Mouse (Mus musculus): Measurements from ENCODE around the gene Cabcoco1.

The Cabcoco1 gene

DNA sequence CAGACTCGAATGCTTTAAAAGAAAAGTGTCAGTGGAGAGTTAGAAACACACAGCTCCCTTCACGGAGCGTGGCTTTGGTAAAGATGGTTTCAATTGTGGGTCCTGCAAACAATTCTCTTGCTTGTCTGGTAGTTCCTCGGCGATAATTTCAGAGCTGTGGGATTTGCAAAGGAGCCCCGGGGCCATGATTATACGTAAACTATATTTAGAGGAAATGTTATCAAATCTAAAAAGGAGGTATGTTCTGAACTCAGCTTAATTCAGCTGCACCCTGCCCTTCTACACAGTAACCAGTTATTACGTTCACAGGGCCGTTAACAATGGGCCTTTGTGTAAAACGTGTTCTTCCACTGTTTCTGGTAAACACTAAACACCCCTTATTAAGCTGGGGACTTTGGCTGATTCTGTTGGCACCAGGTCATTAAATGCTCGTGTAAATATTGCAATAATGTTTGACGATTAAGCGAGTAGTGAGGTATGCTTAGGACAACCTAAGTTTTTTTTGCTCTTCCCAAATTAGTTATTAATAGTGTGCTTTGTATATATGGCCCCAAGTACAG, 106.6 kb downstream of the Cabcoco1 start:
- DNase-seq (ENCODE audit: low spot score in 2 of 2): no peak

GRCm38 (mm10) chr10:68434045-68434639, 107.6 kb downstream of the Cabcoco1 start:
- no peak for DNase-seq (ENCODE audit: low spot score in 2 of 2)

DNA sequence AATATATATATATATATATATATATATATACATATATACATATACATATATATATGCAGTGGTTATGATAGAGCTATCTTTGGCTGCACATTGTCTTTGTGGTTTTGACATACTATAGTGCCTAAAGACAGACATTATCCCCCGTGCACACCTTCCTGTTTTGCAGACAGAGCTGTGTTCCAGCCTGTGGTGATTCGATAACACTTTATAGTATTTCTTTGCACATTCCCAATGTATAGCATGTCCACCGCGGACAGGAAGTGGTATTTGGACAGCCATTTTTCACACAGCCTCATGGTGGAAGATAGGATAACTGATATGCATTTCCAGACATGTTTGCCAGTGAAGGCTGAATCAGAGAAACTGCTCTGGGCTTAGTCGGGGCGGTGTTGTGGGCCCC, 110.3 kb downstream of the Cabcoco1 start:
- DNase-seq (ENCODE audit: low spot score in 2 of 2): no peak

- DNase-seq (ENCODE audit: low spot score in 2 of 2): no peak
Measured at GRCm38 (mm10) chr10:68430929-68431328, 110.8 kb downstream of the Cabcoco1 start.

- DNase-seq (ENCODE audit: low spot score in 2 of 2): peak; percentile 50 to 57
Measured at GRCm38 (mm10) chr10:68420393-68420920, 121.2 kb downstream of the Cabcoco1 start.

GRCm38 (mm10) chr10:68419893-68420292, 121.8 kb downstream of the Cabcoco1 start:
- no peak for DNase-seq (ENCODE audit: low spot score in 2 of 2)

DNA sequence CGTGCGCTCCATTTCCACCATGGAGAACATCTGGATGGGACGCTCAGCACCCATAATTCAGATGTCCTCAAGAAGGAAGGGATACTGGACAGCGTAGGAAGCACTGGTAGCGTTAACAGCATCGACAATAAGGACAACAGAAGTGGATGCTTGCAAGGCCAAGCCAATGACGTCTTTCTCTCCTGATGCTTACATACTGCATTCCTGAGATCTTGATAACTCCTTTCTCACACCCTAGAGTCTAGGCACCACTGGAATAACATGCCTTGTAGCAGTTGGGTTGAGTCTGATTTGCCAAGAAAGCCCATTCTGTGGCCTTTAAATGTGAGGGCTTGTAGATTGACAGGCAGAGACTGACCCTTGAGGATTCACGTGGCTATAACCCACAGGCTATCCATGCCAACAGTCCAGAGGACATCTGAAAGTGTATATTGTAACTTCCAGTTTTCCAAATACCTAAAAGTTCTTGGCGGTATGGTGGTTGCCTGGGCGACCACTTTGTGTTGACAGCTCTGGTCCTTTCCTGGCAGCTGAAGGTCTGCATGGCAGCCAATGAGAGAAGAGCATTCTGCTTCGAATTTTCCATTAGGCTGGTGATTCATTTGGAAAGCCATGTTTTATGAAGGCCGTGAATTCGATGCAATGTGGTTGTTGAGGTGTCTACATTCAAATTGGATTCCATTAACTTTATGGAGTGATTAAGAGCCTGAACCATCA, 124.5 kb downstream of the Cabcoco1 start:
- DNase-seq (ENCODE audit: low spot score in 2 of 2): no peak

- DNase-seq (ENCODE audit: low spot score in 2 of 2): no peak
Measured at GRCm38 (mm10) chr10:68405936-68406335, 135.8 kb downstream of the Cabcoco1 start.

DNA sequence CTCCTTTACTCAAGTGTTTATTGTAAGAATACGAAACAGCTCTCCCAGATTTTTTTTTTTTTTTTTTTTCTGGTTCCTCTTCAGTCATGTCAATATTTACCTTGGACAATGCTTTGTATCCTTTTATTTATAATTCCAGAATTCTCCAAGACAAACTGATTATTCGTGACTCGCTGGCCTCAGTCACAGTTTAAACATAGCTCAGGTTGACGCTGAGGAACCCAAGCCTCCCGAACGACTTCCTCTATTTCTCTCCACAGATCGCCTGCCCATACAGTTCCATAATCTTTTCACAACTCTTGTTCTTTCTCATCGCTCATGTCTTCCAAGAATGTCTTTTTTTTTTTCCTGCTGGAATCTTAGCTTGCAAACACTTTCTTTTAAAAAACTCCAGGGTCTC, 144.9 kb downstream of the Cabcoco1 start:
- no peak for DNase-seq (ENCODE audit: low spot score in 2 of 2)

DNA sequence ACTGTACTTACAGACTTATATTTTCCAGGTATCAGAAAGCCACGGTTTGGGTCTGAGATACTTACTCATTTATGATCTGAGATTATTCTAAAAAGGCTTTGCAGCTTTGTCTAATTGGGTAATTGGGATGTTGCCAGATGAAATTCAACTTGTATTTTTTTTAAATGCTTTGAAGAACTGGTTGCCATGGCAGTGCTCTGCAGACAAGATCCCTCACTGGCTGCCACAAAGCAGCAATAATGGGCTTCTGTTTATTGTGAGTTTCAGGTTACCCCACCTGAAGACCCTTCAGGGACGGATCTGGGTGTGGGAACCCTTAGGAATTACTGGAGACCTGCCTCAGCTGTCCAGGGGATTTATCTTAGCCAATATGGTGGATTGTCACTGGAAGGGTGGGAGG, 145.6 kb downstream of the Cabcoco1 start:
- DNase-seq (ENCODE audit: low spot score in 2 of 2): no peak

GRCm38 (mm10) chr10:68391640-68392039, 150.1 kb downstream of the Cabcoco1 start:
- no peak for DNase-seq (ENCODE audit: low spot score in 2 of 2)

DNA sequence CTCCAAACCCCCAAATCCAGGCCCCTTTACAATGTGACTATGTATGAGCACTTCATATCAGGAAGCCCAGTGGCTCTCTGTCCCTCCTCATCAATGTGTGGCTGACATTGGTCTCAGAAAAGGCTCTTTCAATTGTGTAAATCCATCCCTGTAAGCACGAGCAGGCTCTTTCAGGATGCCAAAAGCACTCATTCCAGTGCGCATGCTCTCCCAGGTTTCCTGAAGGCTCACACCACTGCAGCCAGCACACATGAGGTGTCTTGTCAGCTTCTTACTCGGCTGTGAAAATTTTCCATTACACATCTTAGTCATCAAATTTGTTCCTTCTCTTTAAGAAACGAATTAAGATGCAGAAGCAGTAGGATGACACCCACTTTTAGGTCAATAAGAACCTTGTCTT, 152.9 kb downstream of the Cabcoco1 start:
- peak in 1 of 2 experiments; percentile 30 for DNase-seq (ENCODE audit: low spot score in 2 of 2)

- DNase-seq (ENCODE audit: low spot score in 2 of 2): no peak
Measured at GRCm38 (mm10) chr10:68388138-68388537, 153.6 kb downstream of the Cabcoco1 start.

Data from right cerebral cortex, postnatal 10 days (tissue).